Mouse (Mus musculus): ENCODE results near the gene Rab11fip5. TPM values are rescaled to one million over a fixed set of nuclear protein-coding genes. Genes with fewer than 3 reads are reported as not detected.

Rab11fip5 gene
- polyA plus RNA-seq, 1 experiment from 2014 or later = 22.1 TPM

DNA sequence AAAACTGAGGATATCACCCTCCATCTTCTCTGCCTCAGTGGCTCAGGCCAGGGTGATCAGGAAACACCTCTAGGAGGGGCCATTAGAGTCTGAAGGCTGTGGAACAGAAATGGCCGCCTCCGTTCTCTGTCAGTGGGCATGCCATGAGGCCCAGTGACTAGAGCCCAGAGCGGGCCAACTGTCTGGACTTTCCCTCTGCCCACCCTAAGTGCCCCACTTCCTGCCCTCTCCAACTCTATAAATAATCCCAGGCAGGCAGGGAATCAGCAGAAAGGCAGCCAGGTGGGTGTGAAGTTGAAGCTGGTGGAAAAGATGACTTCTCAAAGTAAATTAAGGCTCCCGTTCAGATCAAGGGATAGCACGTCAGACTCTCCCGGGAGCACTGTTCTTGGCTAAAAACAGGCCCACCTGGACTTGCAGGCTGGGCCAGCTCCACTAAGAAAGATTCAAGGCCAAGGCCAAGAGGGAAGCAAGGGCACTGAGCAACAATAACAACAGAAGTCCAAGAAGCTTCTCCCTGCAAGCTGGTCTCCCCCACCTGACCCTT, 2.5 kb downstream of the Rab11fip5 start:
- no peaks in the 10 kb centered on the region for H3K9me3 ChIP-seq
- no peak for ATAC-seq (replicated peaks)
- H3K9ac ChIP-seq = no peak overlapping the region
- no peaks in the 10 kb centered on the region; the same call in 1 of the 2 replicates for H3K27me3 ChIP-seq (replicated peaks)
- H3K27ac ChIP-seq = no peak overlapping the region
- no peaks in the 10 kb centered on the region for H3K36me3 ChIP-seq (replicated peaks)
- H3K4me2 ChIP-seq = peak overlapping the region; percentile 85
- no peak overlapping the region; the same call in 1 of the 2 replicates for H3K4me3 ChIP-seq
- 84% methylated on average over 6 of the region's 6 CpGs for WGBS
- peaks cover 28% of the 10 kb centered on the region for H3K4me1 ChIP-seq

DNA sequence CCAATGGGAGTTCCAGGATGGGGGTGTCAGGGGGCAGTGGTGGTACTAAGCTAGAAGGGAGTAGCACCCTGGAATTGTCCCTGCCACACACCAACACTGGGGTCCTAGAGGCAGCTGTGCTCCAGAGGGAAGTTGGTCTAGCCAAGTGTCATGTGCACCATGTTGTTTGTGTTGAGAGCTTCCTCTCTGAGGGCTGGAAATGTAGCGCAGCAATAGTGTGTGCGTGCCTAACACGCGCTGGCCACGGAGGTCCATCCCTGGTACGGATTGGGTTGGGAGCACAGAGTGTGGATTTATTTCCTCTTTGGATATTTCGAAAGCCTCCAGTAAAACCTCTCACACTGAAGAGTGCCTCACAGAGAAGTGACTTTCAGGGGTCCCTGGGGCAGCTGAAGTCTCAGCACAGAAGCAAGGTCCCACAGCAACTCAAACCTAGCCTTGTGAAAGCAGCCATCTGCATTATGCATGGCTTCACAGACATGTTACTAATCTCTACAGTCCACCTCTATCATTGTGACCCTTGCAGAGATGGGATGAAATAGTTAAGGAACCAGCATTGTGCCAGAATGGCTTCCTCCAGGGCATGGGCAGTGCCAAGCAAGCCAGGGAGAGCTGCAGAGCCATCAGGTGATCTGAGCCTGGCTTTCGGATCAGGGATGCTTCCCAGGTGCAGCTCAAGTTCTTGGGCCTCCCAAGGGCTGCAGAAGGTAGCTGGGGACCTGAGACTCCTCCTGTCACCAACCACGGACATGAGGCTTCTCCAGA, 3.6 kb downstream of the Rab11fip5 start:
- no peak overlapping the region for H3K4me3 ChIP-seq
- no peak overlapping the region for H3K4me2 ChIP-seq
- 94% methylated on average over 9 of the region's 9 CpGs for WGBS
- H3K27ac ChIP-seq = no peak overlapping the region
- ATAC-seq (replicated peaks) = no peak
- peaks cover 32% of the 10 kb centered on the region for H3K4me1 ChIP-seq
- no peaks in the 10 kb centered on the region for H3K36me3 ChIP-seq (replicated peaks)
- no peaks in the 10 kb centered on the region; the same call in 1 of the 2 replicates for H3K27me3 ChIP-seq (replicated peaks)
- H3K9ac ChIP-seq = no peak overlapping the region
- no peaks in the 10 kb centered on the region for H3K9me3 ChIP-seq

DNA sequence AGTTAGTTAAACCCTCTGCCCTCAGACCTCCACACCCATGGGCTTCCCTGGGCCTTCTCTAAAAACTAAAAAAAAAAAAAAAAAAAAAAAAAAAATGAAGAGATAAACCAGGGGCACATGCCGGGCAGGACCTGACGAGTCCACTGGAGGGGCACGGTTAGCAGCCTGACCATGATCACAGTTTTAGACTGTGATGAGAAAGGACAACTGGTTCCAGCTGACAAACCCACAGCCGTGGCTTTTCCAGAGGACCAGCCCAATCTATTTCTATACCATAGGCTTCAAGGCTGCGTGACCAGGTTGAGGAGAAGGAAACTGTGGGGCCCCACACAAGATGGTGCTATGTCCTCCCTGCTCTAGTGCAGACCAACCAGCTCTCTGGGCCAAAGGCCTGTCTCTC, 4.4 kb downstream of the Rab11fip5 start:
- peaks cover 32% of the 10 kb centered on the region for H3K4me1 ChIP-seq

DNA sequence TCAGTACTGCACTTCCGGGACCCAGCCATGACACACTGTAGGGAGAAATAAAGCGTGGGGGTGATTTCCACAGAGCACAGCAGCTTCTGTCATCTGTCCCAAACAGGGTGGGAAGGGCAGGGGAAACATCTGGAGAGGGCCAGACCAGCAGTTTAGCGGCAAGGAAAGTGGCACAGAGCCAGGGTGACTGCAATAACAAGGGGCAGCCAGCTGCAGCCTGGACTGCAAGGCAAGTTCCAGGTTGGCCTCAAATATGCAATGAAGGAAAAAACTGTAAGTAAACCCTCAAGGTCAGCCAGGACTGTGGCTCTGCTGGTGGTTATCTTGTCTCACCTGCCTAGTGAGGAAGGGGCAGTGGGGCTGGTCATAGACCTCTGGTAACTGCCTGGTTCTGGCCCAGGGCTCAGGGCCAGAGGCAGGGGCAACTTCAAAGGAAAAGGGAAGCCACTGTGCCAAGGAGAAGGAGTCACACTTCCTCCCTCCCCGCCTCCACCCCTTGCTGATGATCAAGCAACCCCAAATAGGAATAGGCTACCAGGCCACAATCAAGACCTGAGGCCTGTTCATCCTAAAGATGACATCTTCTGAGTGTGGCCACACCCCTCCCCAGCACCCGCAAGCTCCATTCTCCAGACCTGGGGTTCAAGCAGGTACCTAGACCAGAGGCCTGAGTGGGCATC, 5.1 kb downstream of the Rab11fip5 start:
- Histone ChIP-seq H3K9ac (no peak overlapping the region), H3K36me3 (replicated peaks) (no peaks in the 10 kb centered on the region), H3K27me3 (replicated peaks) (no peaks in the 10 kb centered on the region), H3K27ac (no peak overlapping the region), H3K9me3 (no peaks in the 10 kb centered on the region), H3K4me2 (no peak overlapping the region), H3K4me1 (peaks cover 32% of the 10 kb centered on the region), H3K4me3 (no peak overlapping the region)
- WGBS = 89% methylated on average over 5 of the region's 5 CpGs
- no peak for ATAC-seq (replicated peaks)

More for the DNA sequence above, 4.4 kb downstream of the Rab11fip5 start:
- WGBS = 88% methylated on average over 5 of the region's 5 CpGs
- Histone ChIP-seq H3K36me3 (replicated peaks) (no peaks in the 10 kb centered on the region), H3K9ac (no peak overlapping the region), H3K4me3 (no peak overlapping the region), H3K27ac (no peak overlapping the region), H3K4me2 (no peak overlapping the region), H3K9me3 (no peaks in the 10 kb centered on the region), H3K27me3 (replicated peaks) (no peaks in the 10 kb centered on the region)
- no peak for ATAC-seq (replicated peaks)

DNA sequence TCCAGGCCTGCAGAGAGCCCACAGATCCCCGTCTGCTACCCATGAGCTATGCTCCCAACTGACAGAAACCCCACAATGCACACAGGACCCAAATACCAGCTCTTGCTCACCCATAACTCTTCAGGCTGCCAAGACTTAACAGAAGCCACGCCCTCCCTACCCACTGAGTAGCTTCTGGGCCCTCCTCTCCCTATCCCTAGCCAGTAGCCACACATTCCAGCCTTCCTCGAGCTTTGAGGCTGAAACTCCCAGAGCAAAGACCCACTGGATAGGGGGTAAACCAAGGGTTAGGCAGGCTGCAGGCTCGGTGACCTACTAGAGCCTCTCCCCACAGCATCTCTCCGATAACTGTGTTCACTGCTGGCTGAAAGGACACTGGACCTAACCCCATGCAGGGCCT, 5.7 kb downstream of the Rab11fip5 start:
- peaks cover 29% of the 10 kb centered on the region for H3K4me1 ChIP-seq

DNA sequence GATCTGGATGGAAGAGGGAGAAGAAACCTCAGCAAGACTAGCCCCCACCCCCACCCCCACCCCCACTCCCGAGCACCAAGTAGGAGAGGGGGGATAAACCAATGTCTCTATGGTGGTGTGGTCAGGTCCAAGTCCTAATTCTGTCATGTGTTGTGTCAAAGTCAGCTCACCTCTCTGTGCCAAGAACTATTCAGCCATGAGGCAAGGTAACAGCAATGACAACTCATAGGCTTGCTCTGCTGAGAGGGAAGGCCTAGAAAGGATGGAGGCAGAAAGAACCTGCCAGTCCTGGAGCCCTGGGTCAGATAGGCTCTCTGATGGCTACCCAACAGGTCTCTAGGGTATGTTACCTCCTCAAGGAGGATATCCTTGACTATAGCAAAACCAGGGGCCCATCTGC, 6.3 kb downstream of the Rab11fip5 start:
- Histone ChIP-seq H3K4me2 (no peak overlapping the region), H3K9me3 (no peaks in the 10 kb centered on the region), H3K36me3 (replicated peaks) (no peaks in the 10 kb centered on the region), H3K27ac (no peak overlapping the region), H3K4me1 (peaks cover 24% of the 10 kb centered on the region), H3K27me3 (replicated peaks) (no peaks in the 10 kb centered on the region), H3K4me3 (no peak overlapping the region), H3K9ac (no peak overlapping the region)
- no peak for ATAC-seq (replicated peaks)
- WGBS = 90% methylated on average over 1 of the region's 1 CpGs

More for the DNA sequence above, 5.7 kb downstream of the Rab11fip5 start:
- ATAC-seq (replicated peaks) = no peak
- Histone ChIP-seq H3K9ac (no peak overlapping the region), H3K4me2 (no peak overlapping the region), H3K36me3 (replicated peaks) (no peaks in the 10 kb centered on the region), H3K4me3 (no peak overlapping the region), H3K9me3 (no peaks in the 10 kb centered on the region), H3K27me3 (replicated peaks) (no peaks in the 10 kb centered on the region), H3K27ac (no peak overlapping the region)
- 78% methylated on average over 5 of the region's 5 CpGs for WGBS

DNA sequence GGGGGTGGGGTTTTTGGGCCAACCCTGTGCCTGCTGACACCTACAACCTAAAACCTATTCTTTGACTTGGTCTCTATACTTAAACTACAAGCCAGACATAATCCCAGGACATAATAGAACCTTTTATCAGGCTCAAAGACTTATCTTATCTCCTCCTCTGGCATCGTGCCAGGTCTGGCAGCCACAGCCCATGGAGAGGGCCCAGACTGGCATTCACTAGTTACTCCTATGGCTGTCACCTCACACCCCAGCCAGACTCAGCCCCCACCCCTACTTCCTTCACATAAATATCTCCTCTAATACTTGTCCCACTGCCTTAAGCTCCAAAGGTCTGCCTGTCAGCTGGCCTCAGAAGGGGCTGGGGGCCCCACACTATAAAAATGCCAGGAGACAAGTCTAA, 8.0 kb downstream of the Rab11fip5 start:
- H3K36me3 ChIP-seq (replicated peaks) = no peaks in the 10 kb centered on the region
- no peak overlapping the region for H3K27ac ChIP-seq
- no peaks in the 10 kb centered on the region for H3K9me3 ChIP-seq
- H3K27me3 ChIP-seq (replicated peaks) = no peaks in the 10 kb centered on the region
- H3K9ac ChIP-seq = no peak overlapping the region
- no peak overlapping the region for H3K4me2 ChIP-seq
- ATAC-seq (replicated peaks) = no peak
- no peak overlapping the region for H3K4me3 ChIP-seq
- peaks cover 8% of the 10 kb centered on the region for H3K4me1 ChIP-seq
- WGBS = 56% methylated on average over 1 of the region's 1 CpGs

DNA sequence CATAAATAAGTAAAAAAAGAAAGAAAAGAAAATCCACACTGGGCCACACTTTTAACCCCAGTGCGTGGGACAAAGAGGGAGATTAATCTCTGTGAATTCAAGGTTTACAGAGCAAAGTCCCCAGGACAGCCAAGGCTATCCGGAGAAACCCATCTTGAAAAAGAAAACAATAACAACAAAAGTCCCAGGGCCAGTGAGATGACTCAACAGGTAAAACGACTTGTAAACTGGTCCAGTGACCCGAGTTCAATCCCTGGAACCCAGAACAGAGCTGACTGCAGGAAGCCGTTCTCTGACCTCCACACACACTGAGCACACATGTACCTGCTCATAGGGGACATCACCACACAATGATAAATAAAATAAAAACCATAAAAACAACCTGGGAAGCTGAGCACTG, 10.0 kb downstream of the Rab11fip5 start:
- Histone ChIP-seq H3K4me2 (no peak overlapping the region), H3K9ac (no peak overlapping the region), H3K27me3 (replicated peaks) (no peaks in the 10 kb centered on the region), H3K36me3 (replicated peaks) (no peaks in the 10 kb centered on the region), H3K4me3 (no peak overlapping the region), H3K4me1 (peaks cover 4% of the 10 kb centered on the region), H3K9me3 (no peaks in the 10 kb centered on the region), H3K27ac (no peak overlapping the region)
- no peak for ATAC-seq (replicated peaks)
- 77% methylated on average over 5 of the region's 5 CpGs for WGBS

DNA sequence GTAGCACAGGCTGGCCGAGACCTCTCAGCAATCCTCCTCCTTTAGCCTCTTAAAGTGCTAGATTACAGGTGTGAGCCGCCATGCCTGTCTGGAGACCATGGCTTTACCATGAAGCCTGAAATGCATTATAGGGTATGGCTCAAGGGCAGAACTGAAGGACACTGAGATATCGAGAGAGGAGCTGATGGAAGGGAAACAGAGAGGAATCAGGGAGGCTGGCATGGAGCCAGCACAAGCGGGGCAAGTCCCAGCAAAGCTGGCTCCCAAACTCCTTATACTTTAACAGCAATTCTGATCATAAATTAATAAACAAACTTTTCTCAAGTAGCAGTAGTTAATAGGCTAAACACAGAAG, 10.6 kb downstream of the Rab11fip5 start:
- no peak overlapping the region for H3K27ac ChIP-seq
- H3K9me3 ChIP-seq = no peaks in the 10 kb centered on the region
- 88% methylated on average over 4 of the region's 4 CpGs for WGBS
- H3K36me3 ChIP-seq (replicated peaks) = no peaks in the 10 kb centered on the region
- no peaks in the 10 kb centered on the region for H3K27me3 ChIP-seq (replicated peaks)
- H3K4me3 ChIP-seq = no peak overlapping the region
- H3K9ac ChIP-seq = no peak overlapping the region
- H3K4me1 ChIP-seq = peaks cover 4% of the 10 kb centered on the region
- ATAC-seq (replicated peaks) = no peak
- no peak overlapping the region for H3K4me2 ChIP-seq

DNA sequence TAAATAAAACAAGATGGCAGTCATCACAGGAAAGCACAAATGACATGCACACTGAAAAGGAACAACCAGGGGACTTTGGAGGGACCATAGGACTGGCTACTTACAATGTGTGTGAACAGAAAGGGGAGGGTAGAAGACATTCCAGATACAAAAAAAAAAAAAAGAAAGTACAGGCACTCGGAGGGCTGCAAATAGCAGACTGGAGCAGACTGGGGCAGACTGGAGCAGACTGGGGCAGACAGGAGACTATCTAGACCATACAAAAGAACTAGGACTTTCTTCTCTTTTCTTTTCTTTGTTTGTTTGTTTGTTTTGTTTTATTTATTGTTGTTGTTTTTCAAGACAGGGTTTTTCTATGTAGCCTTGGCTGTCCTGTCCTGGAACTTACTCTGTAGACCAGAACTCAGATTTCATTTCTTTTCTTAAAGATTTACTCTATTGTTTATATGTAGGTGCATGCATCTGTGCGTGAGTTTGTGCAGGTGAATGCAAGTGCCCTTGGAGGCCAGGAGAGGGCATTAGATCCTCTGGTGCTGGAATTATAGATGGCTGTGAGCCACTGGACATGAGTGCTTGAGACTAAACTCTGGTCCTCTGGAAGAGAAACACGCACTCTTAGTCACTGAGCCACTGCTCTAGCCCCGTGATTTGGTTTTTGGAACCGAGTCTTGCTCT, 11.1 kb downstream of the Rab11fip5 start:
- Histone ChIP-seq H3K9me3 (no peaks in the 10 kb centered on the region), H3K9ac (no peak overlapping the region), H3K36me3 (replicated peaks) (no peaks in the 10 kb centered on the region), H3K27ac (no peak overlapping the region), H3K4me2 (no peak overlapping the region), H3K4me3 (no peak overlapping the region), H3K27me3 (replicated peaks) (no peaks in the 10 kb centered on the region), H3K4me1 (peaks cover 4% of the 10 kb centered on the region)
- ATAC-seq (replicated peaks) = no peak
- WGBS = 90% methylated on average over 5 of the region's 5 CpGs

DNA sequence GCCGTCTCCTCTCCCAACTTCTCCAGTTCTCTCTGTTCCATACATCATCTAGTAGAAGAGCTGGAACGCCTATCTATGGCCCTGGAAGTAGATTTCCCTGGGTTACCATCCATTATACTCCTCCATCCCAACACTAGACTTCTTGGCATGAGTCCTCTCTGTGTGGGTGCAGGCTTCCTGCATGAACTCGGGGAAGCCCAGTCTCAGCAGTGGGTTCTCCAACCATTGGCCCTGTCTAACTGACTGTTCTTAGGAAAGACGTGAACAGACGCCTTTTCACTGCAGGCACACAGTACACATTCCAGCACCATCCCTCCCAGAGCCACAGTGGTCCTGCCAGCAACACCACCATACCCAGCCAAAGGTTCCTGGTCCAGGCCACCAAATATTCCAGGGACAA, 11.8 kb downstream of the Rab11fip5 start:
- WGBS = 88% methylated on average over 5 of the region's 5 CpGs
- Histone ChIP-seq H3K4me3 (no peak overlapping the region), H3K36me3 (replicated peaks) (no peaks in the 10 kb centered on the region), H3K27me3 (replicated peaks) (no peaks in the 10 kb centered on the region), H3K27ac (no peak overlapping the region), H3K4me2 (no peak overlapping the region), H3K9ac (no peak overlapping the region), H3K4me1 (peaks cover 4% of the 10 kb centered on the region), H3K9me3 (no peaks in the 10 kb centered on the region)
- ATAC-seq (replicated peaks) = no peak

DNA sequence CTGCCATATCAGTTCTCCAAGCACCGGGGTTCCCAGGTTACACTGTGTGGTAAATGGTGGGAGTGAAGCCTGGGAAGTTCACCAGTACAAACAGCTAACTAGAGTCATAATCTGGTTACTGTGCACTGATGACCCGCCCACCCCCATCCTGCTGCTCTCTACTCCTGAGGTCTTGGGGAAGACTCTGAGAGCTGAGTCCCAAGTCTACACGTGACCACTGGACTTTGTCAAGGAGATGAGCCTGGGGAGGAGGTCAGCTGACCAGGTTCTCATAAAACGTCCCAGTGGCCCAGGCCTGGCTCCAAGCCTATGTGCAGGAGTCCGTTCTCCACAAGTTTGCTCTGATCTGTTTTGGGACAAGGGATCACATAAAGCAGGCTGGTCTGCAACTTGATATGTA, 14.1 kb downstream of the Rab11fip5 start:
- no peaks in the 10 kb centered on the region for H3K9me3 ChIP-seq
- ATAC-seq (replicated peaks) = no peak
- no peak overlapping the region for H3K4me3 ChIP-seq
- no peak overlapping the region for H3K4me2 ChIP-seq
- H3K27me3 ChIP-seq (replicated peaks) = no peaks in the 10 kb centered on the region
- H3K36me3 ChIP-seq (replicated peaks) = no peaks in the 10 kb centered on the region
- WGBS = 82% methylated on average over 5 of the region's 5 CpGs
- H3K4me1 ChIP-seq = peaks cover 4% of the 10 kb centered on the region; the same call in 1 of the 2 replicates
- H3K27ac ChIP-seq = no peak overlapping the region
- no peak overlapping the region for H3K9ac ChIP-seq

Data from midbrain, embryonic 15.5 days (tissue).